Mouse (Mus musculus) liver, embryonic 14.5 days (tissue): ENCODE results near the gene Stx1a. TPM values are rescaled to one million over a fixed set of nuclear protein-coding genes. Genes with fewer than 3 reads are reported as not detected.

Source experiments
- ATAC-seq: fragments of 200-750 bp; cut with Nextera tagmentation; 2 replicates; pipeline ENCODE4 v1.8.0; 2017; ENCODE audit warnings: moderate number of reproducible peaks, mild to moderate bottlenecking, moderate library complexity; ENCODE audit not compliant: insufficient read depth
- DNase-seq, 3 experiments: peaks; one replicate each; pipeline ENCODE4 v3.0.0-alpha.2; 2012 to 2013; ENCODE audit warnings: low read depth in 3 of 3, low spot score in 3 of 3
- H3K27ac ChIP-seq: fragments of 300-500 bp; sonication (generic); 2 replicates; pipeline ENCODE4 v1.5.1; 2014; ENCODE audit warnings: moderate library complexity, mild to moderate bottlenecking, control low read depth, inconsistent platforms
- H3K27me3 ChIP-seq: fragments of 300-500 bp; sonication (generic); 2 replicates; pipeline ENCODE4 v1.6.1; 2014; ENCODE audit warnings: mild to moderate bottlenecking, low read length, moderate library complexity; ENCODE audit not compliant: control insufficient read depth, insufficient read depth
- H3K36me3 ChIP-seq: fragments of 300-500 bp; sonication (generic); replicated peaks from 2 replicates; pipeline ENCODE4 v1.6.1; 2014; ENCODE audit warnings: low read depth; ENCODE audit not compliant: control insufficient read depth, insufficient read depth
- H3K4me1 ChIP-seq, 2 experiments: fragments of 200-500 bp in 1 of 2; fragments of 300-500 bp in 1 of 2; sonication (generic) in 1 of 2; replicated peaks; 2 replicates each; pipeline ENCODE4 v1.6.1; 2012 to 2014; ENCODE audit warnings: antibody characterized with exemption in 1 of 2, inconsistent platforms in 1 of 2, low read length in 1 of 2; ENCODE audit not compliant: control insufficient read depth in 2 of 2, insufficient read depth in 2 of 2
- H3K4me2 ChIP-seq: fragments of 300-500 bp; sonication (generic); 2 replicates; pipeline ENCODE4 v1.6.1; 2014; ENCODE audit warnings: low read depth, mild to moderate bottlenecking, control low read depth, moderate library complexity
- H3K4me3 ChIP-seq, 2 experiments: fragments of 200-500 bp in 1 of 2; fragments of 300-500 bp in 1 of 2; sonication (generic) in 1 of 2; 2 replicates each; pipeline ENCODE4 v1.5.1; 2012 to 2014; ENCODE audit warnings: low read depth in 2 of 2, low read length in 2 of 2, mild to moderate bottlenecking in 2 of 2, control low read depth in 1 of 2, inconsistent platforms in 1 of 2, moderate library complexity in 1 of 2; ENCODE audit not compliant: insufficient read depth in 1 of 2
- H3K9ac ChIP-seq: fragments of 300-500 bp; sonication (generic); replicated peaks from 2 replicates; pipeline ENCODE4 v1.6.1; 2014; ENCODE audit warnings: mild to moderate bottlenecking, control low read depth, moderate library complexity
- H3K9me3 ChIP-seq: fragments of 300-500 bp; sonication (generic); 2 replicates; pipeline ENCODE4 v1.6.1; 2016; ENCODE audit warnings: low read length, mixed read lengths; ENCODE audit not compliant: control insufficient read depth
- CTCF ChIP-seq: IDR thresholded peaks from 2 replicates; pipeline ENCODE4 v1.5.1; 2016; ENCODE audit warnings: antibody characterized with exemption, low read depth, control low read depth
- EP300 ChIP-seq: IDR thresholded peaks from 2 replicates; pipeline ENCODE4 v1.6.1; 2016; ENCODE audit warnings: antibody characterized with exemption, low read depth
- WGBS: fragments of 180-500 bp; shearing (Covaris S2); extraction: QIAGEN DNeasy Blood & Tissue Kit; methylation state at CpG from one replicate; pipeline ENCODE4 v1.1.7; 2014; ENCODE audit not compliant: insufficient replicate concordance; 5-methylcytosine and 5-hydroxymethylcytosine counted together
- polyA plus RNA-seq, 2 experiments: library from polyadenylated mRNA; depleted of rRNA in 1 of 2; stranded (reverse) in 1 of 2; unstranded in 1 of 2; fragments of >200 nt; fragmentation: Nextera tagmentation in 1 of 2; extraction: Ambion mirVana in 1 of 2; gene quantifications; 2 replicates each; pipeline versions ENCODE4 v1.2.1 to v1.2.3; 2012 to 2014

Gene Stx1a
- polyA plus RNA-seq (2012; rRNA removed) = 2.0 and 2.3 TPM in 2 replicates
- 0.72 and 0.73 TPM in 2 replicates for polyA plus RNA-seq (2014; fragmentation: Nextera tagmentation; extraction: Ambion mirVana)

DNA sequence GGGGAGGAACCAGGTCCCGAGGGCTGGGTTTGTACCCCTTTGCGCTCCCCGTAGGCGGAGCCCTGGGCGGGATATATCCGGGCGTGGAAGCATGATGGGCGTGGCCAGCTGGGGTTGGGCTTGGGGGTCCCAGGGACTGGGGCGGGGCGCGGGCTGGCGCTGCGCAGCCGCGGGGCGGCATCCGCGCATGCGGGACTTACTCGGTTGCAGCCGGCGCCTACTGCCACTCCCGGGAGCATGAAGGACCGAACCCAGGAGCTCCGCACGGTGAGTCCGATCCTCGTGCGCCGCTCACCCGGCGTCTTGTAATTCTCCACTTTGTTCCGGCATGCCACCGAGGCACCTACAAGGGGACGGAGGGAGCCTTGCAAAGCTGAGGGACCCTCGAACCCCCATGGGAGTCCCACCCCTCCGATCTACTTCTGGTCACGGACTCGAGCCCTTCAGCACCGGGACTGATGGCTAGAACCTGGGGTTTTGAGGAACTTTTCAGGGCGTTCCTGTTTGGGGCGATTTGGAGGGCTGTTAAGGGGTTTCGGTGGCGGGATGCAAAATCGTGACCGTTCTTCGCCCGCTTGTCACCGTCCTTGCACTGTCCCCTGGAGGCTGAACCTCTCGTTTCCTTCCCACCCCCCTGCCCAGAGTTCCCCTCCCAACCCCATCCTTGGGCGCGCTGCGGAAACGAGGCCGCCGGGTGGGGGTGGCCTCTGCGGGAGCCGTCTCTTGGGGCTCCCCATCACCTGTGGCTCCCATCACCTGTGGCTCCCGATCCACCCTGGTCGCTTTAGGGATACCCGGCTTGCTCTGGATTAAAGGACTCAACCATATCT is at the start of gene Stx1a:
Gene Stx1a (plus strand): TSS at position 139 of the 830 bp plus-strand sequence.
- Histone ChIP-seq H3K4me1 (peaks cover 5 to 17% of the 10 kb centered on the region in 2 experiments; a peak in 3 of 4 replicates), H3K9ac (peak within 1 kb of the TSS; percentile 45), H3K4me3 (peak within 1 kb of the TSS; percentile 56), H3K27ac (no peak within 1 kb of the TSS), H3K27me3 (peaks cover 10% of the 10 kb centered on the region), H3K9me3 (no peaks in the 10 kb centered on the region), H3K4me2 (peak within 1 kb of the TSS; percentile 78), H3K36me3 (no peaks in the 10 kb centered on the region)
- under 1% methylated on average over 61 of the region's 61 CpGs for WGBS
- DNase-seq (peak; percentile 56 to 70 (median 61)), ATAC-seq (peak; percentile 85)
- TF ChIP-seq CTCF = no peak
- TF ChIP-seq EP300 = no peak

DNA sequence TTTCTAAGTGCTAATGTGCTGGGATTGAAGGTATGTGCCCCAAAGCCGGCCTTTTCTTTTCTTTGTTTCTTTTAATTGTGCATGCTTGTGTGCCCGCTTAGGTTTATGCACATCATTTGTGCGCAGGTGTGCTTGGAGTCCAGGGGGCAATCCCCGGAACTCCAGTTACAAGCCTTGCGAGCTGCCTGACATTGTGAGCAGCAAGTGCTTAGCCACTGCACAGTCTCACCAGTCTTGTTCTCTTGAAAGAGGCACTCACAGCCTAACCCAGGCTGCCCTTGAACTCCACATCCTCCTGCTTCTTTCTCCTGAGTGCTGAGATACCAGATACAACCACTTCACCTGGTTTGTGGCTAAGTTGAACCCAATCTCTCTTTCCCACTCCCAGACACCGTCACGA is 49.8 kb upstream of the Stx1a start:
- Histone ChIP-seq H3K4me1 (peaks cover 26 to 42% of the 10 kb centered on the region in 2 experiments), H3K27me3 (no peaks in the 10 kb centered on the region; the same call in 1 of the 2 replicates), H3K4me3 (no peak overlapping the region), H3K9me3 (no peaks in the 10 kb centered on the region), H3K4me2 (no peak overlapping the region), H3K36me3 (no peaks in the 10 kb centered on the region), H3K27ac (no peak overlapping the region), H3K9ac (no peak overlapping the region)
- DNase-seq = no peak
- TF ChIP-seq CTCF (no peak), EP300 (no peak)
- ATAC-seq = no peak
- WGBS = 64% methylated on average over 7 of the region's 7 CpGs

DNA sequence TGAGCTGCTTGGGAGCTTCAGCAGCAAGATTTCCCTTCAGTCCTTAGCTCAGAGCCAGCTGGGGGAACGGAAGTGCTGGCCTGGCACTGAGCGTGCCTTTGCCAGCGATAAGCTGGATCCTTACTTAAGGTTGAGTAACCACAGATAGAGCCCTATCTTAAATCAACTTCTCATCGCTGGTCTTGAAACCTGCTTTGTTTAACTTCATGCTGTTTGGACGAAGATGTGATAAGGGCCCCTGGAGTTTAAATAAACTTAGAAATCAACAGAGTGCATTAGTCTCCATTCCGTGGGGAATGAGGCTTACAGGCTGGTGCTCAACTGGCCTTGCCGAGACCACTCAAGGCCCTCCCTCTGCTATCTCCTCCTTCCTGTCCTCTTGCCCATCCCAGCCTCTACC is 49.0 kb upstream of the Stx1a start:
- H3K9ac ChIP-seq = 0 out of 2 replicates have a peak overlapping the region, but pooled peaks have one; percentile 35
- no peaks in the 10 kb centered on the region for H3K36me3 ChIP-seq
- no peaks in the 10 kb centered on the region for H3K9me3 ChIP-seq
- peak; percentile 69 for TF ChIP-seq EP300
- no peak for TF ChIP-seq CTCF
- peak overlapping the region; percentile 15 for H3K27ac ChIP-seq
- no peaks in the 10 kb centered on the region; the same call in 1 of the 2 replicates for H3K27me3 ChIP-seq
- WGBS = 6% methylated on average over 7 of the region's 7 CpGs
- H3K4me1 ChIP-seq = peaks cover 26 to 42% of the 10 kb centered on the region in 2 experiments
- ATAC-seq (peak; percentile 67), DNase-seq (peak; percentile 26 to 40 (median 37))
- H3K4me2 ChIP-seq = peak overlapping the region; percentile 44
- no peak overlapping the region for H3K4me3 ChIP-seq

DNA sequence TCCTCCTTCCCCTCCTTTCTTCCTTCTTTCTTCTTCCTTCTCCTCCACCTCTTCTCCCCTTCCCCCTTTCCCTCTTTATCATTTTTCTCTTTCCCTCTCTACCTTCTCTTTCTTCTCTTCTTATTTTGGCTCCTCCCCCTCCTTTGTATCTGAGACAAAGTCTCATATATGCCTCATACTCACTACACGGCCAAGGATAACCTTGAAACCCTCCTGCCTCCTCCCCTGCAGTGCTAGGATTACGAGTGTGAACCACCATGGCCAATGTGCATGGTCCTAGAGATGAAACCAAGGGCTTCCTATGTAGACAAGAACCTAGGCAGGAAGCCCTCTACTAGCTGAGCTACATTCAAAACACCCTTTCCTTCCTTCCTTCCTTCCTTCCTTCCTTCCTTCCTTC is 48.4 kb upstream of the Stx1a start:
- Histone ChIP-seq H3K27me3 (no peaks in the 10 kb centered on the region; the same call in 1 of the 2 replicates), H3K9me3 (no peaks in the 10 kb centered on the region), H3K27ac (no peak overlapping the region), H3K4me2 (peak overlapping the region; percentile 44), H3K4me1 (peaks cover 26 to 42% of the 10 kb centered on the region in 2 experiments), H3K36me3 (no peaks in the 10 kb centered on the region), H3K4me3 (no peak overlapping the region), H3K9ac (no peak overlapping the region)
- DNase-seq (no peak), ATAC-seq (no peak)
- 21% methylated on average over 2 of the region's 2 CpGs for WGBS
- TF ChIP-seq EP300 = no peak
- TF ChIP-seq CTCF = no peak

DNA sequence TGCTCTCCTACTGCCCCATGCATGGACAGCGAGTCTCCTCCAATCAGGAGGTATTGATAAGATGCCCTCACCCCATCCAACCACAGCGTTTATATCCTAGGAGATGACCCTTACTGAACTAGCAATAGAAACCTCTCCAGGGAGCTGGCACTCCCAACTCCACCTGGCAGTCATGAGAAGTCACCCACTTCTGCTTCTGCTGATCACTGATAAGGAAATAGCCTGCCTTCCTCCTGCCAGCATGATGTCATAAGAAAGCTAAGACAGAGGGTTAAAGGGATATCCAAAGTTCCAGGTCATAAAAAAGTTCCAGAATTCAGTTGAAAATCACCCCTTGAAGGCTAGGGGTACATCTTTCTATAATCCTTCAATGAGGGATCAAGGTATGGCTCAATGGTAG is 47.1 kb upstream of the Stx1a start:
- no peak overlapping the region; the same call in 1 of the 2 replicates for H3K9ac ChIP-seq
- H3K4me2 ChIP-seq = peak overlapping the region; percentile 40
- no peaks in the 10 kb centered on the region; the same call in 1 of the 2 replicates for H3K27me3 ChIP-seq
- TF ChIP-seq CTCF (no peak), EP300 (peak; percentile 49; the same call in 1 of the 2 replicates)
- H3K4me1 ChIP-seq = peaks cover 26 to 49% of the 10 kb centered on the region in 2 experiments
- no peaks in the 10 kb centered on the region for H3K36me3 ChIP-seq
- peak; percentile 31 to 63 (median 48) for DNase-seq
- H3K27ac ChIP-seq = peak overlapping the region; percentile 47
- no peaks in the 10 kb centered on the region for H3K9me3 ChIP-seq
- 33% methylated on average over 2 of the region's 2 CpGs for WGBS
- ATAC-seq = peak; percentile 66
- no peak overlapping the region for H3K4me3 ChIP-seq
